Mouse (Mus musculus) limb, embryonic 11.5 days (tissue): ENCODE measurements around the gene Npdc1. TPM values are rescaled to one million over a fixed set of nuclear protein-coding genes. Genes with fewer than 3 reads are reported as not detected.

Source experiments
- ATAC-seq: fragments of 200-750 bp; cut with Nextera tagmentation; 2 replicates; pipeline ENCODE4 v1.8.0; 2017; ENCODE audit warnings: low read depth; ENCODE audit not compliant: insufficient number of reproducible peaks, low FRiP score, low TSS enrichment
- DNase-seq: peaks from one replicate; pipeline ENCODE4 v3.0.0-alpha.2; 2015; ENCODE audit warnings: low spot score
- H3K27ac ChIP-seq: fragments of 300-500 bp; sonication (generic); replicated peaks from 2 replicates; pipeline ENCODE4 v1.5.1; 2014; ENCODE audit warnings: low read depth, mild to moderate bottlenecking, low read length
- H3K27me3 ChIP-seq: fragments of 300-500 bp; sonication (generic); 2 replicates; pipeline ENCODE4 v1.6.1; 2014; ENCODE audit warnings: mild to moderate bottlenecking, low read length, mixed read lengths; ENCODE audit not compliant: control insufficient read depth, insufficient read depth
- H3K36me3 ChIP-seq: fragments of 300-500 bp; sonication (generic); 2 replicates; pipeline ENCODE4 v1.6.1; 2014; ENCODE audit warnings: mild to moderate bottlenecking, low read length, moderate library complexity, mixed read lengths; ENCODE audit not compliant: control insufficient read depth, insufficient read depth
- H3K4me1 ChIP-seq: fragments of 300-500 bp; sonication (generic); 2 replicates; pipeline ENCODE4 v1.6.1; 2014; ENCODE audit warnings: low read length, mixed read lengths; ENCODE audit not compliant: control insufficient read depth, insufficient read depth
- H3K4me2 ChIP-seq: fragments of 300-500 bp; sonication (generic); 2 replicates; pipeline ENCODE4 v1.6.1; 2014; ENCODE audit warnings: low read depth, mild to moderate bottlenecking, moderate library complexity; ENCODE audit not compliant: severe bottlenecking
- H3K4me3 ChIP-seq: fragments of 300-500 bp; sonication (generic); 2 replicates; pipeline ENCODE4 v1.5.1; 2014; ENCODE audit warnings: low read depth, low read length
- H3K9ac ChIP-seq: fragments of 300-500 bp; sonication (generic); 2 replicates; pipeline ENCODE4 v1.6.1; 2014; ENCODE audit warnings: mild to moderate bottlenecking, low read length
- H3K9me3 ChIP-seq: fragments of 300-500 bp; sonication (generic); 2 replicates; pipeline ENCODE4 v1.6.1; 2016; ENCODE audit warnings: low read length; ENCODE audit not compliant: control insufficient read depth
- WGBS: fragments of 180-500 bp; shearing (Covaris S2); extraction: QIAGEN DNeasy Blood & Tissue Kit; methylation state at CpG from one replicate; pipeline ENCODE4 v1.1.7; 2014; 5-methylcytosine and 5-hydroxymethylcytosine counted together
- polyA plus RNA-seq: library from polyadenylated mRNA; unstranded; fragments of >200 nt; fragmentation: Nextera tagmentation; extraction: Ambion mirVana; gene quantifications from 2 replicates; pipeline ENCODE4 v1.2.1, GENCODE M21; 2014

Gene Npdc1
- polyA plus RNA-seq, 1 experiment from 2014 or later = 6.1 TPM

GRCm38 (mm10) chr2:25384492-25384891 is 14.7 kb upstream of the Npdc1 start:
- 82% methylated on average over 5 of the region's 5 CpGs for WGBS
- H3K4me3 ChIP-seq = no peak overlapping the region
- no peaks in the 10 kb centered on the region for H3K4me1 ChIP-seq
- no peaks in the 10 kb centered on the region for H3K9me3 ChIP-seq
- H3K36me3 ChIP-seq = no peaks in the 10 kb centered on the region
- H3K4me2 ChIP-seq = no peak overlapping the region
- no peak for DNase-seq
- no peak overlapping the region for H3K27ac ChIP-seq
- H3K27me3 ChIP-seq = no peaks in the 10 kb centered on the region
- ATAC-seq = no peak
- no peak overlapping the region for H3K9ac ChIP-seq

DNA sequence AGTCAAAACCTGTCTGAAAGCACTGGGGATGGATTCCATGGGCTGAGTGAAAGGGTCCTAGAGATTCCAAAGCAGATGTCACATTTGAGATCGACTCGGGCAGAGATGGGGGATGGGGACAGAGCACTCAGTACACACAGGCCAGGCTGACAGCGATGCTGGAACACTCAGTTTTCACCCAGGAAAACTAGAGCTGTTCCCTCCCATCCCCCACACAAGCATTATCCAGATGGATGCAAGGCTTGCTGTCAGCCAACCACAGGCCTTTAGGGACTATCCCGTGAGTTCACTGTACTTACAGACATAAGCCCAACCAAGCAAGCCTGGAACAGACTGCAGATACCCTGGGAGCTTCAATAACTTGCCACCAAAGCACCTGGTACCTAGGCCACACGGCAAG is 7.9 kb upstream of the Npdc1 start:
- H3K36me3 ChIP-seq = no peaks in the 10 kb centered on the region
- no peak for ATAC-seq
- H3K9me3 ChIP-seq = no peaks in the 10 kb centered on the region
- no peak overlapping the region for H3K4me2 ChIP-seq
- H3K4me1 ChIP-seq = no peaks in the 10 kb centered on the region; the same call in 1 of the 2 replicates
- peaks cover 24% of the 10 kb centered on the region for H3K27me3 ChIP-seq
- H3K4me3 ChIP-seq = no peak overlapping the region
- no peak overlapping the region for H3K27ac ChIP-seq
- 77% methylated on average over 5 of the region's 5 CpGs for WGBS
- no peak for DNase-seq
- H3K9ac ChIP-seq = no peak overlapping the region

- Histone ChIP-seq H3K27me3 (peaks cover 45% of the 10 kb centered on the region), H3K4me3 (no peak overlapping the region), H3K27ac (no peak overlapping the region), H3K9ac (no peak overlapping the region), H3K4me2 (no peak overlapping the region), H3K9me3 (no peaks in the 10 kb centered on the region), H3K4me1 (no peaks in the 10 kb centered on the region; the same call in 1 of the 2 replicates), H3K36me3 (no peaks in the 10 kb centered on the region)
- ATAC-seq = no peak
- DNase-seq = no peak
- WGBS = 53% methylated on average over 3 of the region's 3 CpGs
Measured at GRCm38 (mm10) chr2:25394281-25395221, 4.6 kb upstream of the Npdc1 start.

DNA sequence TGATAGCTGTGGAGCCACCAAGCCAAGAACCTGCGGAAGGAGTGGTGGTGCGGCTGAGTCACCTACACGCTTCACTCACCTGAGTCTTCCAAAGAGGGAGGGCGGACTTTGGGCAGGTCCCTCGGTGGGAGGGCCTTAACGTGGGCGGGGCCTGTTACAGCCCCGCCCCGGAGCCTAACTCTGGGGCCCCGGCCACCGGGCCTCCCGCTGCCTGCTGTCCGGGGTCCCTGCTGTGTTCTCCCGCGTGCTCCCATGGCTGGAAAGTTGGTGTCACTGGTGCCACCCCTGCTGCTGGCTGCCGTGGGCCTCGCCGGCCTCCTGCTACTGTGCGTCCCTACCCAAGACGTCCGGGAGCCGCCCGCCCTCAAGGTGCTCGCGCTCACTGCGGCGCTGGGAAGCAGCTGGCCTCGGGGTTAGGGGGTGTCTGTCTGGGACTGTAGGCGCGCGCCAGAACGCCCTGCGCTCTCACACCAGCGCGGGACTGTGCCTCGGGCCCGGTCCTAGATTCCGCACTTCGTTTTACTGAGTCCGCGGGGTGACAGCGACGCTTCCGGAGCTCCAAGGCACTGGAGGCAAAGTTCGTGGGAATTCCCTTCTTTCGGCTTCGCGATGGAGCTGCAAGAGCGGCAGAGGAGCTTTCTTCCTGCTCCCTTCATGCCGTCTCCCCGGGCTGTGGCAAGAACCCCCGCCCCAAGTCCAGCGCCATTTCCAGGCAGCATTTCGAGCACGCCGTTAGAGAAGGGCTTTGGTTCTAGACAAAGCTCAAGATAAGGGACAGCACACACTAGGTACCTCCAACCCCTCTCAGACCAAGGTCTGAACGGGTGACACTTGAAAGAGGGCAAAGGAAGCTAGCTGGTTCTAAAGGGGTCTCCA is 3.2 kb upstream of the Npdc1 start, which contains the start of gene Entpd2:
Entpd2 (plus strand) TSS at position 154 of the 876 bp plus-strand sequence.
- H3K4me3 ChIP-seq = peak within 1 kb of the TSS; percentile 26
- ATAC-seq (no peak), DNase-seq (peak; percentile 32)
- H3K9me3 ChIP-seq = no peaks in the 10 kb centered on the region
- H3K4me1 ChIP-seq = no peaks in the 10 kb centered on the region; the same call in 1 of the 2 replicates
- H3K4me2 ChIP-seq = peak within 1 kb of the TSS; percentile 53
- H3K27ac ChIP-seq = no peak within 1 kb of the TSS
- H3K36me3 ChIP-seq = no peaks in the 10 kb centered on the region
- no peak within 1 kb of the TSS for H3K9ac ChIP-seq
- WGBS = 1% methylated on average over 57 of the region's 57 CpGs
- H3K27me3 ChIP-seq = peaks cover 58% of the 10 kb centered on the region

- no peak overlapping the region for H3K9ac ChIP-seq
- 38% methylated on average over 3 of the region's 3 CpGs for WGBS
- DNase-seq (no peak), ATAC-seq (no peak)
- H3K4me1 ChIP-seq = no peaks in the 10 kb centered on the region; the same call in 1 of the 2 replicates
- peaks cover 62% of the 10 kb centered on the region for H3K27me3 ChIP-seq
- H3K4me2 ChIP-seq = no peak overlapping the region
- H3K27ac ChIP-seq = no peak overlapping the region
- no peak overlapping the region for H3K4me3 ChIP-seq
- no peaks in the 10 kb centered on the region for H3K36me3 ChIP-seq
- no peaks in the 10 kb centered on the region for H3K9me3 ChIP-seq
Measured at GRCm38 (mm10) chr2:25396597-25396983, 2.6 kb upstream of the Npdc1 start.

- no peak overlapping the region for H3K9ac ChIP-seq
- WGBS = 40% methylated on average over 1 of the region's 1 CpGs
- no peak overlapping the region for H3K4me3 ChIP-seq
- DNase-seq = no peak
- H3K9me3 ChIP-seq = no peaks in the 10 kb centered on the region
- H3K27ac ChIP-seq = no peak overlapping the region
- no peak overlapping the region for H3K4me2 ChIP-seq
- peaks cover 67% of the 10 kb centered on the region for H3K27me3 ChIP-seq
- no peaks in the 10 kb centered on the region; the same call in 1 of the 2 replicates for H3K4me1 ChIP-seq
- no peaks in the 10 kb centered on the region for H3K36me3 ChIP-seq
- ATAC-seq = no peak
Measured at GRCm38 (mm10) chr2:25397010-25397409, 2.1 kb upstream of the Npdc1 start.

DNA sequence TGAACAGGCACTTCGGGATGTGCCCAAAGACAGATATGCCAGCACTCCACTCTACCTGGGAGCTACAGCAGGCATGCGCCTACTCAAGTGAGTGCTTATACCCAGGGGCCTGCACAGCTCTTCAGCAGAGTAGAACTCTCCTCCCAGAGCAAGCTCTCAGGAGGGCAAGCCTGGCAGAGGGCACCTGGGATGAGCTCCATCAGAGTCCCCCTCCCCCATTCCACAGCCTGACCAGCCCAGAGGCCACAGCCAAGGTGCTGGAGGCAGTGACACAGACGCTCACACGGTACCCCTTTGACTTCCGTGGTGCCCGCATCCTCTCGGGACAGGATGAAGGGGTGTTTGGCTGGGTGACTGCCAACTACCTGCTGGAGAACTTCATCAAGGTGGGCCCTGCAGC is 1.1 kb upstream of the Npdc1 start:
- H3K4me2 ChIP-seq = no peak overlapping the region
- no peaks in the 10 kb centered on the region for H3K9me3 ChIP-seq
- DNase-seq (no peak), ATAC-seq (no peak)
- no peak overlapping the region for H3K27ac ChIP-seq
- no peak overlapping the region for H3K9ac ChIP-seq
- H3K4me3 ChIP-seq = no peak overlapping the region
- 88% methylated on average over 7 of the region's 7 CpGs for WGBS
- H3K36me3 ChIP-seq = no peaks in the 10 kb centered on the region
- H3K4me1 ChIP-seq = peaks cover 2% of the 10 kb centered on the region
- peaks cover 77% of the 10 kb centered on the region for H3K27me3 ChIP-seq

GRCm38 (mm10) chr2:25400291-25400690 is 1.1 kb downstream of the Npdc1 start:
- Histone ChIP-seq H3K27ac (no peak overlapping the region), H3K4me1 (peaks cover 5% of the 10 kb centered on the region), H3K9ac (no peak overlapping the region), H3K4me2 (no peak overlapping the region), H3K36me3 (no peaks in the 10 kb centered on the region), H3K4me3 (no peak overlapping the region), H3K9me3 (no peaks in the 10 kb centered on the region), H3K27me3 (peaks cover 80% of the 10 kb centered on the region)
- ATAC-seq (no peak), DNase-seq (no peak)
- 24% methylated on average over 16 of the region's 16 CpGs for WGBS
